Mouse (Mus musculus) forebrain, embryonic 12.5 days (tissue): ENCODE data around the gene Mefv. TPM values are rescaled to one million over a fixed set of nuclear protein-coding genes. Genes with fewer than 3 reads are reported as not detected.
"Not testable (repeated sequence)": the region's sequence is repeated elsewhere in the genome, so short reads cannot be mapped to it uniquely, and the experiment has no call there.

Experiments used
- ATAC-seq: fragments of 200-750 bp; cut with Nextera tagmentation; 2 replicates; pipeline ENCODE4 v1.8.0; 2017; ENCODE audit warnings: moderate TSS enrichment; ENCODE audit not compliant: low FRiP score
- H3K27ac ChIP-seq: fragments of 300-500 bp; sonication (generic); 2 replicates; pipeline ENCODE4 v1.5.1; 2016; ENCODE audit warnings: mild to moderate bottlenecking
- H3K27me3 ChIP-seq: fragments of 300-500 bp; sonication (generic); 2 replicates; pipeline ENCODE4 v1.6.1; 2016; ENCODE audit warnings: mild to moderate bottlenecking
- H3K36me3 ChIP-seq: fragments of 300-500 bp; sonication (generic); replicated peaks from 2 replicates; pipeline ENCODE4 v1.6.1; 2016; ENCODE audit warnings: mild to moderate bottlenecking
- H3K4me1 ChIP-seq: fragments of 300-500 bp; sonication (generic); 2 replicates; pipeline ENCODE4 v1.6.1; 2016
- H3K4me2 ChIP-seq: fragments of 300-500 bp; sonication (generic); 2 replicates; pipeline ENCODE4 v1.6.1; 2016; ENCODE audit warnings: mild to moderate bottlenecking, moderate library complexity
- H3K4me3 ChIP-seq: fragments of 300-500 bp; sonication (generic); replicated peaks from 2 replicates; pipeline ENCODE4 v1.5.1; 2016; ENCODE audit warnings: mild to moderate bottlenecking
- H3K9ac ChIP-seq: fragments of 300-500 bp; sonication (generic); 2 replicates; pipeline ENCODE4 v1.6.1; 2016; ENCODE audit warnings: mild to moderate bottlenecking
- H3K9me3 ChIP-seq: fragments of 300-500 bp; sonication (generic); 2 replicates; pipeline ENCODE4 v1.6.1; 2016
- WGBS: fragments of 180-500 bp; shearing (Covaris S2); methylation state at CpG from one replicate; pipeline ENCODE4 v1.1.7; 2016; 5-methylcytosine and 5-hydroxymethylcytosine counted together
- polyA plus RNA-seq: library from polyadenylated mRNA; unstranded; fragments of >200 nt; fragmentation: Nextera tagmentation; extraction: Ambion mirVana; gene quantifications from 2 replicates; pipeline ENCODE4 v1.2.1, GENCODE M21; 2016

Gene Mefv
- polyA plus RNA-seq, 1 experiment from 2014 or later, result not detected

DNA sequence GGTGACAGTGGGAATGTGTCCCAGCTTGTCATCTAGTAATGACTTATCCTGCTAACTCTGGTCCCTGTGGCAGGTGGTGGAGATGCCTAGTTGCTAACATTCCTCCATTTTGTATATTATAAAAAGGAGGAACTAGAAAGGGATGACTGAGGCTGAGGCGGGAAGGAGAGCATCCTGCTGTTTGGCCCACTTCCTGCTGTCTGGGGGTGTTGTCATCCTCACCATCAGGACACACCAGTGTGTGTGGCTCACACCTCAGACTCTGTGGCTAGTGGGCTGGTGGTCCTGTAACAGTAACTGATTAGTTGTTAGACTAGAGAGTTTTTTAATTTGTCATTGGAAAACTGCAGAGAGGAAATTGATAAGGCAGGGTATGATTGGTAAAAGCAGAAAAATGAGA lies 17.0 kb downstream of the Mefv start:
- H3K4me3 ChIP-seq, result no peak overlapping the region
- no peak overlapping the region for H3K9ac ChIP-seq
- no peaks in the 10 kb centered on the region for H3K36me3 ChIP-seq
- no peak overlapping the region for H3K27ac ChIP-seq
- H3K4me2 ChIP-seq, result no peak overlapping the region
- WGBS, result 78% methylated on average over 1 of the region's 1 CpGs
- ATAC-seq, result no peak
- no peaks in the 10 kb centered on the region for H3K27me3 ChIP-seq
- H3K9me3 ChIP-seq, result peaks cover 2% of the 10 kb centered on the region; the same call in 1 of the 2 replicates
- H3K4me1 ChIP-seq, result no peaks in the 10 kb centered on the region

DNA sequence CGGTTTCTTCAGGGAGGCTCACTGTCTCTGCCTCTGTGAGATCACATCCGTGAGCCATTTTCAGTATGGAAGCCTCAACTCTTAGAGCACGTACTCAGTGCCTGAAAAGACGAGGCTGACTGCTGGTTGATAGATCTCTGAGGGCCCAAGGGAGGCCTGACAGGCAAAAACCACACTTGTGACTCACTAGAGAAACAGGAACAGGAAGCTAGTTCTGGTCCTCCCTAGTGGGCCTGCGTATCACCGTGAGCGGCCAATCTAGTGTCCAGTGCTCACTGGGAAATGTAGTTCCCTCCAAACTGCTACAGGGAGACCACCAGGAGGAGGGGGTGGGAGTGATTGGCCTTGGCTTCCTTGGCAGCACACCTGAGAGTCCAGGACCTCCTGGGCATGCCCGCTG lies 18.6 kb downstream of the Mefv start:
- WGBS, result 86% methylated on average over 8 of the region's 8 CpGs

DNA sequence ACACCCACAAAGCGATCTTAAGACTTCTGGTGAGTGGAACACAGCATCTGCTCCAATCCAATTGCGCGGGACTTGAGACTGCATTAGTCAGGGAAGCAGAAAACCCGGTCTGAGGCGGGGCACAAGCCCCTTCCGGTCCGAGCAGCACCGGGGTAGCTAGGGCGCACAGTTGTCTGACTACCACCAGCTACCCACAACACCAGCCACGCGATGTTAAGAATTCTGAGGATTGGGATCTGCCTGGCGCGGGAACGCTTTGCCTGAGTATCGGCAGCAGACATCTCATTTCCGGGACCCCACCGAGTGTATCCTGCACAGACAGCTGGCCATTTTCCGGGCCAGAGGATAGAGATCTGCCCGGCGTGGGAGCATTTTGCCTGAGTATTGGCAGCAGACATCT lies 28.3 kb downstream of the Mefv start:
- not testable (repeated sequence) for H3K4me1 ChIP-seq, ATAC-seq, H3K27ac ChIP-seq, H3K4me3 ChIP-seq, H3K27me3 ChIP-seq, H3K4me2 ChIP-seq, H3K36me3 ChIP-seq, H3K9me3 ChIP-seq, H3K9ac ChIP-seq
- WGBS, result 59% methylated on average over 20 of the region's 20 CpGs

More for the DNA sequence above, 18.6 kb downstream of the Mefv start:
- no peak for ATAC-seq
- Histone ChIP-seq H3K36me3 (no peaks in the 10 kb centered on the region), H3K4me1 (no peaks in the 10 kb centered on the region), H3K4me3 (no peak overlapping the region), H3K9me3 (peaks cover 2% of the 10 kb centered on the region; the same call in 1 of the 2 replicates), H3K27me3 (no peaks in the 10 kb centered on the region), H3K9ac (no peak overlapping the region), H3K4me2 (no peak overlapping the region), H3K27ac (no peak overlapping the region)

Other genes starting within 250 kb of the Mefv start
- gene Olfr161, start 127.1 kb downstream of the Mefv start, polyA plus RNA-seq, result not detected in 2 replicates
- gene Zfp263, start 26.0 kb upstream of the Mefv start, polyA plus RNA-seq, result 52.6 and 56.5 TPM in 2 replicates
- 0.60 and 1.1 TPM in 2 replicates for gene Olfr15, start 112.8 kb upstream of the Mefv start, polyA plus RNA-seq
- gene Zfp174, start 129.2 kb upstream of the Mefv start, polyA plus RNA-seq, result 1.8 and 2.2 TPM in 2 replicates
- gene Naa60, start 154.3 kb upstream of the Mefv start, polyA plus RNA-seq, result 60.6 and 65.2 TPM in 2 replicates
- gene Zfp597, start 166.5 kb upstream of the Mefv start, polyA plus RNA-seq, result 9.7 and 12.9 TPM in 2 replicates
- 1.5 and 3.9 TPM in 2 replicates for gene Gm20695, start 166.6 kb upstream of the Mefv start, polyA plus RNA-seq
- gene 1700037C18Rik, start 190.6 kb upstream of the Mefv start, polyA plus RNA-seq, result 8.2 and 9.2 TPM in 2 replicates
- 25.5 and 28.1 TPM in 2 replicates for gene Cluap1, start 190.7 kb upstream of the Mefv start, polyA plus RNA-seq